Mouse (Mus musculus) liver, embryonic 14.5 days (tissue): ENCODE measurements around the gene Tnfrsf4. TPM values are rescaled to one million over a fixed set of nuclear protein-coding genes. Genes with fewer than 3 reads are reported as not detected.

Source experiments
- ATAC-seq: fragments of 200-750 bp; cut with Nextera tagmentation; 2 replicates; pipeline ENCODE4 v1.8.0; 2017; ENCODE audit warnings: moderate number of reproducible peaks, mild to moderate bottlenecking, moderate library complexity; ENCODE audit not compliant: insufficient read depth
- DNase-seq, 3 experiments: peaks; one replicate each; pipeline ENCODE4 v3.0.0-alpha.2; 2012 to 2013; ENCODE audit warnings: low read depth in 3 of 3, low spot score in 3 of 3
- H3K27ac ChIP-seq: fragments of 300-500 bp; sonication (generic); 2 replicates; pipeline ENCODE4 v1.5.1; 2014; ENCODE audit warnings: moderate library complexity, mild to moderate bottlenecking, control low read depth, inconsistent platforms
- H3K27me3 ChIP-seq: fragments of 300-500 bp; sonication (generic); 2 replicates; pipeline ENCODE4 v1.6.1; 2014; ENCODE audit warnings: mild to moderate bottlenecking, low read length, moderate library complexity; ENCODE audit not compliant: control insufficient read depth, insufficient read depth
- H3K36me3 ChIP-seq: fragments of 300-500 bp; sonication (generic); replicated peaks from 2 replicates; pipeline ENCODE4 v1.6.1; 2014; ENCODE audit warnings: low read depth; ENCODE audit not compliant: control insufficient read depth, insufficient read depth
- H3K4me1 ChIP-seq, 2 experiments: fragments of 200-500 bp in 1 of 2; fragments of 300-500 bp in 1 of 2; sonication (generic) in 1 of 2; replicated peaks; 2 replicates each; pipeline ENCODE4 v1.6.1; 2012 to 2014; ENCODE audit warnings: antibody characterized with exemption in 1 of 2, inconsistent platforms in 1 of 2, low read length in 1 of 2; ENCODE audit not compliant: control insufficient read depth in 2 of 2, insufficient read depth in 2 of 2
- H3K4me2 ChIP-seq: fragments of 300-500 bp; sonication (generic); 2 replicates; pipeline ENCODE4 v1.6.1; 2014; ENCODE audit warnings: low read depth, mild to moderate bottlenecking, control low read depth, moderate library complexity
- H3K4me3 ChIP-seq, 2 experiments: fragments of 200-500 bp in 1 of 2; fragments of 300-500 bp in 1 of 2; sonication (generic) in 1 of 2; 2 replicates each; pipeline ENCODE4 v1.5.1; 2012 to 2014; ENCODE audit warnings: low read depth in 2 of 2, low read length in 2 of 2, mild to moderate bottlenecking in 2 of 2, control low read depth in 1 of 2, inconsistent platforms in 1 of 2, moderate library complexity in 1 of 2; ENCODE audit not compliant: insufficient read depth in 1 of 2
- H3K9ac ChIP-seq: fragments of 300-500 bp; sonication (generic); replicated peaks from 2 replicates; pipeline ENCODE4 v1.6.1; 2014; ENCODE audit warnings: mild to moderate bottlenecking, control low read depth, moderate library complexity
- H3K9me3 ChIP-seq: fragments of 300-500 bp; sonication (generic); 2 replicates; pipeline ENCODE4 v1.6.1; 2016; ENCODE audit warnings: low read length, mixed read lengths; ENCODE audit not compliant: control insufficient read depth
- CTCF ChIP-seq: IDR thresholded peaks from 2 replicates; pipeline ENCODE4 v1.5.1; 2016; ENCODE audit warnings: antibody characterized with exemption, low read depth, control low read depth
- EP300 ChIP-seq: IDR thresholded peaks from 2 replicates; pipeline ENCODE4 v1.6.1; 2016; ENCODE audit warnings: antibody characterized with exemption, low read depth
- WGBS: fragments of 180-500 bp; shearing (Covaris S2); extraction: QIAGEN DNeasy Blood & Tissue Kit; methylation state at CpG from one replicate; pipeline ENCODE4 v1.1.7; 2014; ENCODE audit not compliant: insufficient replicate concordance; 5-methylcytosine and 5-hydroxymethylcytosine counted together
- polyA plus RNA-seq, 2 experiments: library from polyadenylated mRNA; depleted of rRNA in 1 of 2; stranded (reverse) in 1 of 2; unstranded in 1 of 2; fragments of >200 nt; fragmentation: Nextera tagmentation in 1 of 2; extraction: Ambion mirVana in 1 of 2; gene quantifications; 2 replicates each; pipeline versions ENCODE4 v1.2.1 to v1.2.3; 2012 to 2014

The Tnfrsf4 gene
- polyA plus RNA-seq, 2 experiments: 0.13 to 1.0 TPM

GRCm38 (mm10) chr4:156054606-156055005 is 41.0 kb downstream of the Tnfrsf4 start:
- no peaks in the 10 kb centered on the region for H3K27me3 ChIP-seq
- no peak overlapping the region for H3K27ac ChIP-seq
- H3K9ac ChIP-seq: no peak overlapping the region
- no peak overlapping the region for H3K4me3 ChIP-seq
- 76% methylated on average over 6 of the region's 6 CpGs for WGBS
- H3K4me2 ChIP-seq: no peak overlapping the region
- no peak for TF ChIP-seq CTCF
- no peak for TF ChIP-seq EP300
- no peaks in the 10 kb centered on the region for H3K36me3 ChIP-seq
- ATAC-seq (no peak), DNase-seq (no peak)
- peaks cover 0 to 2% of the 10 kb centered on the region in 2 experiments; a peak in 1 of 4 replicates for H3K4me1 ChIP-seq
- no peaks in the 10 kb centered on the region for H3K9me3 ChIP-seq

GRCm38 (mm10) chr4:156055173-156055572 is 41.5 kb downstream of the Tnfrsf4 start:
- ATAC-seq (no peak), DNase-seq (no peak)
- Histone ChIP-seq H3K36me3 (no peaks in the 10 kb centered on the region), H3K4me2 (no peak overlapping the region), H3K4me1 (peaks cover 0 to 2% of the 10 kb centered on the region in 2 experiments; a peak in 1 of 4 replicates), H3K9me3 (no peaks in the 10 kb centered on the region), H3K27me3 (no peaks in the 10 kb centered on the region), H3K4me3 (no peak overlapping the region), H3K9ac (no peak overlapping the region), H3K27ac (no peak overlapping the region)
- WGBS: 62% methylated on average over 5 of the region's 5 CpGs
- TF ChIP-seq EP300: no peak
- no peak for TF ChIP-seq CTCF

GRCm38 (mm10) chr4:156057702-156058101 is 44.1 kb downstream of the Tnfrsf4 start:
- no peak overlapping the region for H3K4me2 ChIP-seq
- ATAC-seq (no peak), DNase-seq (no peak)
- no peaks in the 10 kb centered on the region for H3K27me3 ChIP-seq
- no peak overlapping the region for H3K4me3 ChIP-seq
- H3K27ac ChIP-seq: no peak overlapping the region
- no peak overlapping the region for H3K9ac ChIP-seq
- 59% methylated on average over 10 of the region's 10 CpGs for WGBS
- no peaks in the 10 kb centered on the region for H3K9me3 ChIP-seq
- TF ChIP-seq CTCF (no peak), EP300 (no peak)
- H3K36me3 ChIP-seq: no peaks in the 10 kb centered on the region
- peaks cover 0 to 2% of the 10 kb centered on the region in 2 experiments; a peak in 1 of 4 replicates for H3K4me1 ChIP-seq

GRCm38 (mm10) chr4:156058826-156059225 is 45.2 kb downstream of the Tnfrsf4 start:
- H3K9ac ChIP-seq: no peak overlapping the region
- no peaks in the 10 kb centered on the region for H3K27me3 ChIP-seq
- H3K4me2 ChIP-seq: no peak overlapping the region
- ATAC-seq (no peak), DNase-seq (no peak)
- no peak overlapping the region for H3K27ac ChIP-seq
- H3K4me3 ChIP-seq: no peak overlapping the region
- no peaks in the 10 kb centered on the region for H3K36me3 ChIP-seq
- peaks cover 0 to 2% of the 10 kb centered on the region in 2 experiments; a peak in 1 of 4 replicates for H3K4me1 ChIP-seq
- H3K9me3 ChIP-seq: no peaks in the 10 kb centered on the region
- TF ChIP-seq EP300: no peak
- TF ChIP-seq CTCF: no peak
- 58% methylated on average over 9 of the region's 9 CpGs for WGBS

GRCm38 (mm10) chr4:156059261-156059660 is 45.6 kb downstream of the Tnfrsf4 start, which contains the start of gene Ttll10:
Ttll10 (minus strand) TSS chr4:156059414.
- no peaks in the 10 kb centered on the region for H3K36me3 ChIP-seq
- peaks cover 0 to 2% of the 10 kb centered on the region in 2 experiments; a peak in 1 of 4 replicates for H3K4me1 ChIP-seq
- no peaks in the 10 kb centered on the region for H3K9me3 ChIP-seq
- WGBS: 39% methylated on average over 5 of the region's 5 CpGs
- DNase-seq: no peak
- H3K27me3 ChIP-seq: no peaks in the 10 kb centered on the region
- H3K4me2 ChIP-seq: no peak within 1 kb of the TSS
- no peak within 1 kb of the TSS for H3K4me3 ChIP-seq
- ATAC-seq: no peak
- H3K9ac ChIP-seq: no peak within 1 kb of the TSS
- no peak within 1 kb of the TSS for H3K27ac ChIP-seq
- TF ChIP-seq EP300 (no peak), CTCF (no peak)
